Mouse (Mus musculus) cortical plate, adult 2 months (tissue): ENCODE results near the gene Elf1. TPM values are rescaled to one million over a fixed set of nuclear protein-coding genes. Genes with fewer than 3 reads are reported as not detected.
A peak's percentile ranks its signal among the peaks of the same experiment; 100 is the strongest.

ENCODE experiments used
- H3K27ac ChIP-seq: fragments of 200-500 bp; 2 replicates; pipeline ENCODE4 v1.5.1; 2012; ENCODE audit warnings: low read length, control low read depth, inconsistent platforms; ENCODE audit not compliant: insufficient read depth
- H3K4me1 ChIP-seq: fragments of 200-500 bp; 2 replicates; pipeline ENCODE4 v1.6.1; 2011; ENCODE audit warnings: low read length; ENCODE audit not compliant: control insufficient read depth, insufficient read depth
- H3K4me3 ChIP-seq: fragments of 200-500 bp; 2 replicates; pipeline ENCODE4 v1.5.1; 2011; ENCODE audit warnings: mild to moderate bottlenecking, low read length, control low read depth; ENCODE audit not compliant: insufficient read depth
- CTCF ChIP-seq: fragments of 200-500 bp; IDR thresholded peaks from 2 replicates; pipeline ENCODE4 v1.5.1; 2011; ENCODE audit warnings: mild to moderate bottlenecking, control low read depth, low read length; ENCODE audit not compliant: insufficient read depth; ENCODE audit errors: extremely low read depth
- POLR2A ChIP-seq: fragments of 200-500 bp; IDR thresholded peaks from 2 replicates; pipeline ENCODE4 v1.6.1; 2011; ENCODE audit warnings: mild to moderate bottlenecking, low read length, control low read depth; ENCODE audit not compliant: insufficient read depth; ENCODE audit errors: extremely low read depth
- polyA plus RNA-seq: library from polyadenylated mRNA; depleted of rRNA; stranded (reverse); fragments of >200 nt; gene quantifications from 2 replicates; pipeline ENCODE4 v1.2.3, GENCODE M21; 2012

The Elf1 gene
- polyA plus RNA-seq, 1 experiment, result 4.5 TPM

- Histone ChIP-seq H3K27ac (no peak overlapping the region), H3K4me1 (no peaks in the 10 kb centered on the region), H3K4me3 (no peak overlapping the region)
- peak; percentile 60 for TF ChIP-seq CTCF
- TF ChIP-seq POLR2A, result no peak
These were observed 81.8 kb downstream of the Elf1 start for GRCm38 (mm10) chr14:79562745-79563144.

- TF ChIP-seq CTCF (0 out of 2 replicates have a peak, but pooled peaks have one; percentile 7), POLR2A (no peak)
- Histone ChIP-seq H3K4me3 (no peak overlapping the region), H3K4me1 (no peaks in the 10 kb centered on the region)
These were observed 83.8 kb downstream of the Elf1 start for GRCm38 (mm10) chr14:79564784-79565183.

GRCm38 (mm10) chr14:79573482-79574191 is 92.6 kb downstream of the Elf1 start:
- H3K4me3 ChIP-seq, result no peak overlapping the region
- no peak overlapping the region for H3K27ac ChIP-seq
- H3K4me1 ChIP-seq, result no peaks in the 10 kb centered on the region
- TF ChIP-seq CTCF (no peak), POLR2A (no peak)

More at GRCm38 (mm10) chr14:79564784-79565183, 83.8 kb downstream of the Elf1 start:
- no peak overlapping the region for H3K27ac ChIP-seq

- TF ChIP-seq POLR2A (no peak), CTCF (no peak)
- Histone ChIP-seq H3K27ac (no peak overlapping the region), H3K4me3 (no peak overlapping the region), H3K4me1 (no peaks in the 10 kb centered on the region)
These were observed 93.4 kb downstream of the Elf1 start for GRCm38 (mm10) chr14:79574361-79574760.

GRCm38 (mm10) chr14:79583526-79584245 is 102.7 kb downstream of the Elf1 start:
- no peak overlapping the region for H3K4me3 ChIP-seq
- H3K27ac ChIP-seq, result no peak overlapping the region
- peaks cover 2% of the 10 kb centered on the region for H3K4me1 ChIP-seq
- no peak for TF ChIP-seq CTCF
- TF ChIP-seq POLR2A, result no peak

GRCm38 (mm10) chr14:79586499-79587138 is 105.6 kb downstream of the Elf1 start:
- Histone ChIP-seq H3K4me1 (peaks cover 2% of the 10 kb centered on the region), H3K27ac (peak overlapping the region; percentile 54; the same call in 1 of the 2 replicates), H3K4me3 (peak overlapping the region; percentile 84)
- TF ChIP-seq CTCF, result no peak
- no peak for TF ChIP-seq POLR2A

- Histone ChIP-seq H3K4me1 (peaks cover 2% of the 10 kb centered on the region), H3K4me3 (peak within 1 kb of the TSS; percentile 84), H3K27ac (peak within 1 kb of the TSS; percentile 97)
- TF ChIP-seq POLR2A (peak; percentile 74), CTCF (no peak)
These were observed 106.3 kb downstream of the Elf1 start, which contains the start of gene Sugt1 for GRCm38 (mm10) chr14:79587139-79587851. Sugt1 (plus strand) TSS chr14:79587691.

GRCm38 (mm10) chr14:79587852-79588229 is 106.8 kb downstream of the Elf1 start:
- Histone ChIP-seq H3K4me3 (peak overlapping the region; percentile 84), H3K27ac (no peak overlapping the region), H3K4me1 (peaks cover 2% of the 10 kb centered on the region)
- TF ChIP-seq CTCF, result no peak
- no peak for TF ChIP-seq POLR2A

- Histone ChIP-seq H3K27ac (no peak overlapping the region), H3K4me3 (peak overlapping the region; percentile 84; the same call in 1 of the 2 replicates), H3K4me1 (peaks cover 2% of the 10 kb centered on the region)
- no peak for TF ChIP-seq POLR2A
These were observed 107.5 kb downstream of the Elf1 start for GRCm38 (mm10) chr14:79588534-79588951.
